Mouse (Mus musculus) embryonic facial prominence, embryonic 14.5 days (tissue): ENCODE measurements around the gene Ssh3. TPM values are rescaled to one million over a fixed set of nuclear protein-coding genes. Genes with fewer than 3 reads are reported as not detected.

Source experiments
- ATAC-seq: fragments of 200-750 bp; cut with Nextera tagmentation; 2 replicates; pipeline ENCODE4 v1.8.0; 2017; ENCODE audit warnings: low read depth, moderate number of reproducible peaks, moderate TSS enrichment
- DNase-seq: peaks from one replicate; pipeline ENCODE4 v3.0.0-alpha.2; 2015; ENCODE audit warnings: low spot score
- H3K27ac ChIP-seq: fragments of 300-500 bp; sonication (generic); replicated peaks from 2 replicates; pipeline ENCODE4 v1.5.1; 2014; ENCODE audit warnings: low read depth, mild to moderate bottlenecking, low read length, moderate library complexity
- H3K27me3 ChIP-seq: fragments of 300-500 bp; sonication (generic); replicated peaks from 2 replicates; pipeline ENCODE4 v1.6.1; 2014; ENCODE audit warnings: low read length; ENCODE audit not compliant: control insufficient read depth, insufficient read depth
- H3K36me3 ChIP-seq: fragments of 300-500 bp; sonication (generic); 2 replicates; pipeline ENCODE4 v1.6.1; 2014; ENCODE audit warnings: low read length, mixed read lengths; ENCODE audit not compliant: control insufficient read depth, insufficient read depth
- H3K4me1 ChIP-seq: fragments of 300-500 bp; sonication (generic); 2 replicates; pipeline ENCODE4 v1.6.1; 2014; ENCODE audit warnings: antibody characterized with exemption, low read length; ENCODE audit not compliant: control insufficient read depth, insufficient read depth
- H3K4me2 ChIP-seq: fragments of 300-500 bp; sonication (generic); 2 replicates; pipeline ENCODE4 v1.6.1; 2014; ENCODE audit warnings: low read depth, mild to moderate bottlenecking, low read length, moderate library complexity, mixed read lengths
- H3K4me3 ChIP-seq: fragments of 300-500 bp; sonication (generic); 2 replicates; pipeline ENCODE4 v1.5.1; 2014; ENCODE audit warnings: low read depth, mild to moderate bottlenecking, low read length
- H3K9ac ChIP-seq: fragments of 300-500 bp; sonication (generic); 2 replicates; pipeline ENCODE4 v1.6.1; 2014; ENCODE audit warnings: low read depth, mild to moderate bottlenecking, low read length, moderate library complexity, mixed read lengths
- H3K9me3 ChIP-seq: fragments of 300-500 bp; sonication (generic); 2 replicates; pipeline ENCODE4 v1.6.1; 2016; ENCODE audit warnings: low read length; ENCODE audit not compliant: control insufficient read depth
- WGBS: fragments of 180-500 bp; shearing (Covaris S2); extraction: QIAGEN DNeasy Blood & Tissue Kit; methylation state at CpG from one replicate; pipeline ENCODE4 v1.1.7; 2014; 5-methylcytosine and 5-hydroxymethylcytosine counted together
- polyA plus RNA-seq: library from polyadenylated mRNA; unstranded; fragments of >200 nt; fragmentation: Nextera tagmentation; extraction: Ambion mirVana; gene quantifications from 2 replicates; pipeline ENCODE4 v1.2.1, GENCODE M21; 2014

The Ssh3 gene
- polyA plus RNA-seq, 1 experiment from 2014 or later, result 16.6 TPM

DNA sequence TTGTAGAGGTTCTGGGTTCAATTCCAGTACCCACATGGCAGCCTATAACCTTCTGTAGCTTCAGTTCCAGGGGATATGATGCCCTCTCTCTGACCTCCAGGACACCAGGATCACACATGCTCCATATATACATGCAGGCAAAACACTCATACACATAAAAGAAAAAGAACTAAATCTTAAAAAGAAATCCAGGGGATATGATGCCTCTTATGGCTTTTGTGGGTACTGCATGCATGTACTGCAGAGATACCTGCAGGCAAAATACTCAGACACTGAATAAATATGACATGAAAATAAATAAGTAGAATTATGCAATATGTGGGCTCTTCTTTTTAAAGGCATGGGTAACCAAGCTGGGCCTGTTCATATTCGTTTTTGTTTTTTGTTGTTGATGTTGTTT is 22.0 kb downstream of the Ssh3 start:
- no peak for DNase-seq
- Histone ChIP-seq H3K27me3 (no peaks in the 10 kb centered on the region), H3K36me3 (no peaks in the 10 kb centered on the region), H3K4me3 (no peak overlapping the region), H3K9me3 (no peaks in the 10 kb centered on the region), H3K4me1 (no peaks in the 10 kb centered on the region), H3K9ac (no peak overlapping the region), H3K4me2 (no peak overlapping the region), H3K27ac (no peak overlapping the region)
- 47% methylated on average over 1 of the region's 1 CpGs for WGBS
- ATAC-seq, result no peak

DNA sequence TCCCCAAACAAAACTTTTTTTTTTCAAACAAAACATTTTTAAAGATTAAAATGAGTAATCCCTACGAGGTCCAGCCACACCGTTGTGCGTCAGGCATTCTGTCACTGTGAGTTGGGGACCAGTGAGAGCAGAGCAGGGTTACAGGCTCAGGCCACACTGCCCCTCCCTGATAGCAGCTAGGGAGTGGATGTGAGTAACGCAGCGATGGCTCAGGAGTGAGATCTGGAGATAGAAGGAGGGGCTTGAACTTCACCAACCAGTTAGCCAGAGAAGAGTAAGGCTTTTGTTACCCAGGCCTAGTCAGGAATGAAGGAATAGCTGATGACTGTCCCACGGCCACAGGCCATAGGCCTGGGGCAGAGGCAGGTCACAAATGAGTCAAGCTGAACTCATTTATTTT is 24.2 kb downstream of the Ssh3 start:
- Histone ChIP-seq H3K4me3 (no peak overlapping the region), H3K27ac (no peak overlapping the region), H3K9me3 (no peaks in the 10 kb centered on the region), H3K36me3 (no peaks in the 10 kb centered on the region), H3K4me1 (no peaks in the 10 kb centered on the region), H3K4me2 (no peak overlapping the region), H3K9ac (no peak overlapping the region), H3K27me3 (no peaks in the 10 kb centered on the region)
- DNase-seq, result no peak
- 77% methylated on average over 6 of the region's 6 CpGs for WGBS
- ATAC-seq, result no peak

DNA sequence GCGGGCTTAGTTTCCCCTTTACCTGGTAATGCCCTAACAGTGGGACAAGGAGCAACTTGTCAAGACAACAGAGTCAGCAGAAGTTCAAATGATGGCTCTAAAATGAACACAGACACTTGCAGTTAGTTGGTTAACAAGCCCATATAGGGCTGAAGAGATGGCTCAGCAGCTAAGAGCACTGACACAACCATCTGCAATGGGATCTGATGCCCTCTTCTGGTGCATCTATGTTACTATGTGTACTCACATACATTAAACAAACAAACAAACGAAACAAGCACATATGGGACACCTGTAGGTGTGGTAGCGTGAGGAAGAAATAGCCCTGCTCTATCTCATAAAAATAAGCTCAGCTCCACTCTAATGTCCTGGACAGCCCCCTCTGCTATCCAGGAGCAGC is 26.6 kb downstream of the Ssh3 start:
- DNase-seq (no peak), ATAC-seq (no peak)
- WGBS, result 75% methylated on average over 3 of the region's 3 CpGs
- no peaks in the 10 kb centered on the region for H3K4me1 ChIP-seq
- H3K4me3 ChIP-seq, result no peak overlapping the region
- H3K4me2 ChIP-seq, result no peak overlapping the region
- H3K27me3 ChIP-seq, result no peaks in the 10 kb centered on the region
- H3K9me3 ChIP-seq, result no peaks in the 10 kb centered on the region
- no peaks in the 10 kb centered on the region for H3K36me3 ChIP-seq
- H3K27ac ChIP-seq, result no peak overlapping the region
- H3K9ac ChIP-seq, result no peak overlapping the region

DNA sequence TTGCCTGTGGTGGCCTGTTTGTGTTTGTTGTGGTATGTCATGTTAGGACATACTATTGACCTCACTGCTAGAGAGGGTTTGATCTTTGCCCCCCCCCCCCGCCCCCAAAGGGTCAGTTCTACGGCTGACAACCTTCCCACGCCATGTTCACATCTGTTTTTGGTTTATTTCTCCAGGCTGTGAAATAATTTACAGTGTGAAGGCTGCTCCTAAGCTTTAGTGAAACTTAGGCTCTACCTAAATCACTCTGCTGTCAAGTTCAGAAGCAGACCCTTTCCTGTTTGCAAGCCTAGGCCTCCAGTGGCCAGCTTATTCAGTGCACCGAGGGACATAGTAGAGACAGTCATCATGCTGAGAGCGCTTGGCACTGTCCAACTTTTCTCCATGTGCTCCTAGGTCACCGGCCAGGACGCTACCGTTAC is 28.7 kb downstream of the Ssh3 start:
- Histone ChIP-seq H3K27me3 (no peaks in the 10 kb centered on the region), H3K4me3 (no peak overlapping the region), H3K4me2 (no peak overlapping the region), H3K27ac (no peak overlapping the region), H3K9ac (no peak overlapping the region), H3K36me3 (no peaks in the 10 kb centered on the region), H3K9me3 (no peaks in the 10 kb centered on the region), H3K4me1 (no peaks in the 10 kb centered on the region)
- DNase-seq (no peak), ATAC-seq (no peak)
- 40% methylated on average over 8 of the region's 8 CpGs for WGBS

DNA sequence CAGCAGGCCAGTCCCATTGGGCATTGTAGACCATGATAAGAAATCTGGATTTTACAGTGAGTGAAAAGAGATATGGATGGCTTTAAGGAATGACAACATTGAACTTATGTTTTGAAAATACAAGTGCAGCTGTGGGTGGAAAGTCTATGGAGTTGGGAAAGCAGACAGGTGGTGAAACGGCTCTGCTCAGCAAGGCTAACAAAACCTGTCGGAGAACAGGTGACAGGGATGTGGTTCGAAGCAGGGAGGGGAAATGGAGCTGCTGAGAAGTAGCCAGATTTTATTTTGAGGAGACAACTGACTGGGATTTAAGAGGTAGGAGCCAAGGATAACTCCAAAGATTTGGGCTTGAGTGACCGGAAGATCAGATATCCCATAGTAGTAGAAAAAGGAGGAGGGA is 34.4 kb downstream of the Ssh3 start:
- H3K27ac ChIP-seq, result no peak overlapping the region
- no peaks in the 10 kb centered on the region for H3K27me3 ChIP-seq
- H3K4me1 ChIP-seq, result peaks cover 10% of the 10 kb centered on the region; the same call in 1 of the 2 replicates
- H3K9ac ChIP-seq, result no peak overlapping the region
- DNase-seq (no peak), ATAC-seq (no peak)
- H3K36me3 ChIP-seq, result no peaks in the 10 kb centered on the region
- no peak overlapping the region for H3K4me3 ChIP-seq
- 63% methylated on average over 4 of the region's 4 CpGs for WGBS
- H3K4me2 ChIP-seq, result no peak overlapping the region
- no peaks in the 10 kb centered on the region for H3K9me3 ChIP-seq

DNA sequence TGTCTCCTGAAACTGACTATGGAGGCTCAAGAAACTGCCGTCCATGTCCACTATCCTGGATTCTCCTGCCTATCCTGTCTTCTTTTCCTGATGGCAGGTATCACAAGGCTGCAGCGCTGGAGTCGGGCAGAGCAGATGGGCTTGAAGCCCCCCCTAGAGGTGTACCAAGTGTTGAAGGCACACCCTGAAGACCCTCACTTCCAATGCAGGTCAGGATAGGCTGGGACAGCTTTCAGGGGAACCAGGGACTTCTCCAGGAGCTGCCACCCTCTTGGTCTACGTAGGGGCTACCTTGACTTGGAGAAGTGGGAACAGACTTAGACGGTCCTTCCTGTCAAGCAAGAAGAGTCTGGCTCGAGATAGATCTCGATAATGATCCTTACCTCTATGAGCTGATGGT is 36.3 kb downstream of the Ssh3 start:
- no peaks in the 10 kb centered on the region for H3K27me3 ChIP-seq
- 85% methylated on average over 7 of the region's 7 CpGs for WGBS
- no peak overlapping the region for H3K4me3 ChIP-seq
- peak overlapping the region; percentile 73; the same call in 1 of the 2 replicates for H3K9ac ChIP-seq
- peak overlapping the region; percentile 85 for H3K4me2 ChIP-seq
- DNase-seq (no peak), ATAC-seq (no peak)
- H3K9me3 ChIP-seq, result no peaks in the 10 kb centered on the region
- no peak overlapping the region for H3K27ac ChIP-seq
- no peaks in the 10 kb centered on the region for H3K36me3 ChIP-seq
- peaks cover 10% of the 10 kb centered on the region; the same call in 1 of the 2 replicates for H3K4me1 ChIP-seq

DNA sequence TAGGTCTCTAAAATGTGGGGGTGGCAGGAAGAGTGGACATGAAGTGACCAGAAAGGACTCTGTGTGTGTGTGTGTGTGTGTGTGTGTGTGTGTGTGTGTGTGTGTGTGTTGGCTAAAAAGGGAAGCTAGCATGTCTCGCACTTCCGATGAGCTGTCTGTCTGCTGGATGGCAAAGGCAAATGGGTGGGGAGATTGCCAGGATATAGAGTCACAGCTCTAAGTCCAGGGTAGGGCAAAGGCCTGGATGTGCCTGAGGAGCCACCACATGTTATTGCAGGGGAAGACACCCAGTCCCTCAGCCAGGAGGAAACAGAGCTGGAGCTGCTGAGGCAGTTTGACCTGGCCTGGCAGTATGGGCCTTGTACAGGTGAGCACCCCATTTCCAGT is 36.8 kb downstream of the Ssh3 start:
- Histone ChIP-seq H3K27ac (peak overlapping the region; percentile 61; the same call in 1 of the 2 replicates), H3K4me3 (peak overlapping the region; percentile 59), H3K9me3 (no peaks in the 10 kb centered on the region), H3K4me1 (peaks cover 10% of the 10 kb centered on the region; the same call in 1 of the 2 replicates), H3K9ac (peak overlapping the region; percentile 73), H3K27me3 (no peaks in the 10 kb centered on the region), H3K36me3 (no peaks in the 10 kb centered on the region), H3K4me2 (peak overlapping the region; percentile 85)
- no peak for DNase-seq
- ATAC-seq, result no peak
- WGBS, result 72% methylated on average over 2 of the region's 2 CpGs

DNA sequence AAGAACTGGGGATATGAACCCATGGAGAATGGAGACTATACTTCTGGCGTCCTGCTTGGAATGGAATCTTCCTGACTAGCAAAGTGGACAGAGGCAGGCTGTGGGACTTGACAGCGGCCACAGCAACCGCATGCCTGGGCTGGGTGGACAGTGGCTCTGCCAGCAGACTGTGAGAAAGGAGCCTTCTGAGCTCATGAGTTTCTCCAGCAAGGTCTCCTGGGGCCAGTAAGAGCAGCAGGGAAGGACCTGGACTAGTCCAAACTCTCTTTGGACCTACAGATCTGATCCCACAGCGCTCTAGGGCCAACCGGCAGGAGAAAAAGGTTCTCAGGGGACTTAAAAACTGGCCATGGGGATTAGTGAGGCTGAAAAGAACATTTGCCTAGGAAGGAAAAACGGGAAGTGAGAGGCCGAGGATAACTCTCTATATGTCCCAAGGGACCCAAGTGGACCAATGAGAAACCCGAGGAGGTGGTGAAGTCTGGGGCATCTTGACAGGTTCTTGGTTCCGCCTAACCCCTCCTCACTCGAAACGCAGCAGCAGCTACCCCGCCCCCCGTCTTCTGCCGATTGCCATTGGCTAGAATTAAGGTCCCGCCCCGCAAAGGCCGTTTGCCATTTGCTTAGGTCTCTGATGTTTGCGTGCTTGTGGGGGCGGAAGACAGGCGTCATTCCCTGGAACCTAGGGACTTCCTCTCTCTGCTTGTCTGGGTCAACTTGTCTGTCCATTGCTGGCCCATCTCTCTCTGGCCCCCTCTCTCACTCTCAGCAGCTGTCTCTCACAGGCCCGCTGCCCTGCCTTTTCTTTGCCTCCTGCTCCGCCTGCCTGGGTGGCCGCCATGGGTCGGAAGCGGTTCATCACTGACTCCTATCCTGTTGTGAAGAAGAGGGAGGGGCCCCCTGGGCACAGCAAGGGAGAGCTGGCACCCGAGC is 37.5 kb downstream of the Ssh3 start, which contains the start of gene Pold4:
Pold4 (plus strand) TSS at position 647 of the 933 bp plus-strand sequence.
- peaks cover 10% of the 10 kb centered on the region; the same call in 1 of the 2 replicates for H3K4me1 ChIP-seq
- no peaks in the 10 kb centered on the region for H3K27me3 ChIP-seq
- DNase-seq, result peak; percentile 98
- H3K4me2 ChIP-seq, result peak within 1 kb of the TSS; percentile 85
- H3K27ac ChIP-seq, result peak within 1 kb of the TSS; percentile 61; the same call in 1 of the 2 replicates
- H3K36me3 ChIP-seq, result no peaks in the 10 kb centered on the region
- no peaks in the 10 kb centered on the region for H3K9me3 ChIP-seq
- H3K9ac ChIP-seq, result peak within 1 kb of the TSS; percentile 73
- WGBS, result 9% methylated on average over 25 of the region's 26 CpGs
- H3K4me3 ChIP-seq, result peak within 1 kb of the TSS; percentile 59
- ATAC-seq, result peak; percentile 93
